Mouse (Mus musculus) stomach, embryonic 15.5 days (tissue): ENCODE data around the gene Pla2g2f. TPM values are rescaled to one million over a fixed set of nuclear protein-coding genes. Genes with fewer than 3 reads are reported as not detected.
A peak's percentile ranks its signal among the peaks of the same experiment; 100 is the strongest.

ENCODE experiments used
- ATAC-seq: fragments of 200-750 bp; cut with Nextera tagmentation; 2 replicates; pipeline ENCODE4 v1.8.0; 2017; ENCODE audit warnings: low read depth, moderate number of reproducible peaks, moderate TSS enrichment; ENCODE audit not compliant: insufficient read depth, low FRiP score
- H3K27ac ChIP-seq: fragments of 300-500 bp; sonication (generic); 2 replicates; pipeline ENCODE4 v1.5.1; 2015; ENCODE audit warnings: mild to moderate bottlenecking, inconsistent platforms
- H3K27me3 ChIP-seq: fragments of 300-500 bp; sonication (generic); replicated peaks from 2 replicates; pipeline ENCODE4 v1.6.1; 2015; ENCODE audit warnings: inconsistent platforms
- H3K36me3 ChIP-seq: fragments of 300-500 bp; sonication (generic); 2 replicates; pipeline ENCODE4 v1.6.1; 2015; ENCODE audit warnings: inconsistent platforms
- H3K4me1 ChIP-seq: fragments of 300-500 bp; sonication (generic); 2 replicates; pipeline ENCODE4 v1.6.1; 2015; ENCODE audit warnings: inconsistent platforms
- H3K4me2 ChIP-seq: fragments of 300-500 bp; sonication (generic); 2 replicates; pipeline ENCODE4 v1.6.1; 2015; ENCODE audit warnings: mild to moderate bottlenecking, inconsistent platforms
- H3K4me3 ChIP-seq: fragments of 300-500 bp; sonication (generic); replicated peaks from 2 replicates; pipeline ENCODE4 v1.5.1; 2015; ENCODE audit warnings: inconsistent platforms
- H3K9ac ChIP-seq: fragments of 300-500 bp; sonication (generic); 2 replicates; pipeline ENCODE4 v1.6.1; 2015; ENCODE audit warnings: inconsistent platforms
- H3K9me3 ChIP-seq: fragments of 300-500 bp; sonication (generic); 2 replicates; pipeline ENCODE4 v1.6.1; 2016; ENCODE audit warnings: inconsistent platforms
- WGBS: fragments of 180-500 bp; shearing (Covaris S2); methylation state at CpG from one replicate; pipeline ENCODE4 v1.1.7; 2015; 5-methylcytosine and 5-hydroxymethylcytosine counted together
- polyA plus RNA-seq: library from polyadenylated mRNA; unstranded; fragments of >200 nt; fragmentation: Nextera tagmentation; extraction: Ambion mirVana; gene quantifications from 2 replicates; pipeline ENCODE4 v1.2.1, GENCODE M21; 2015

The Pla2g2f gene
- polyA plus RNA-seq, 1 experiment from 2014 or later, result 1.3 TPM

DNA sequence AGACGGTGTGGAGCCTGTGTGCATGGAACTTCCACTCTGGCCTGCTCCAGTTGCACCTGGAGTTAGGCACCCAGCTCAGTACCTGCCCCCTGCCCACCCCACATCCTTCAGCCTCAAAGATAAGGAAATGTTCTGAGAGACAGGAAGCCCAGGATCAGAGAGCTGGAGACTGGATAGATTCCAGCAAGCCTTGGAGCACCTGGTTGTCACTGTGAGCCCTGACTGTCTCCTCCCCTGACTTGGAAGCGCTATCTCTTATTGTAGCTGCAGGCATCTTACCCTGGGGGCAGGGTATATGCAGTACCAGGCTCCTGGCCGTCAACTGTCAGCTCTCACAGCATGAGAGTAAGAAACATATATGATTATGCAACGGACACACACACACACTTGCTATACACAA, 2.0 kb downstream of the Pla2g2f start:
- Histone ChIP-seq H3K27ac (no peak overlapping the region), H3K4me1 (no peaks in the 10 kb centered on the region), H3K4me2 (no peak overlapping the region), H3K27me3 (no peaks in the 10 kb centered on the region), H3K4me3 (no peak overlapping the region), H3K9ac (no peak overlapping the region), H3K36me3 (no peaks in the 10 kb centered on the region), H3K9me3 (no peaks in the 10 kb centered on the region)
- WGBS, result 72% methylated on average over 4 of the region's 4 CpGs
- ATAC-seq, result no peak

DNA sequence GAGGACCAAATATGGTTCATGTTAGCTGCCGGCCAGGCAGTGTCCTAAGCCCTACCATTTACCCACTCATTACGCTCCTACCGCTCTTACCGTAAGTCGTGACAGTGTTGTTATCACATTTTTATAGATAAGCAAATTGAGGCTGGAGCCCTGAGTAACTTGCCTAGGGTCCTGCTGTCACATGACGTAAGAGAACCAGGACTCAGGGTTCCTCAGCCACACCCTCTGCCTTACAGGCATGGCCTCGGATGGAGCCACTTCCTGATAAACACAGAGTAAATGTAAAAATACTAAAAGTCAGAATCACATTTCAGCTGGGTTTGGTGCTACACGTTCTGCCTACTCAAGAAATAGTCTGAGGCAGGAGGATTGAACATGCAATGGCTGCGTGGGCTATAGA, 3.0 kb downstream of the Pla2g2f start:
- no peaks in the 10 kb centered on the region for H3K9me3 ChIP-seq
- ATAC-seq, result no peak
- 67% methylated on average over 9 of the region's 9 CpGs for WGBS

DNA sequence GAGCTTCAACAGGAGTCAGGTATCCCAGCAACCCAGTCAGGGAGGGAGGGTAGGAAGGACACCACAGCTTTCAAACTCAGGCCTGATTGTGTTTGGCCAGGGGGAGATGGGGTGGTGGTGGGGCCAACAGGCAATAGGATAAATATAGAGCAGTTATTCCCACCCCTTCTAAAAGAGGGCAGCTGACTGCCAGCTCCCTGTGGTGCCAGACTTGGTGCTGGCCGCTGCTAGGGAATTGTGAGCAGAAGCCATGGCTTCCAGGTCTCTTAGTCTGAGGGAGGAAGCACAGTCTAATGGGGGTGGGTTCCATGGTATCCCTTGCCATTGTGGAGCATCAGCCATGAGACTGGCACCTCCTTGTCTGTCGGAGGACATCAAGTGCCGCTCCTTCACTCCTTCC, 3.8 kb downstream of the Pla2g2f start:
- no peak for ATAC-seq
- H3K4me3 ChIP-seq, result no peak overlapping the region
- no peak overlapping the region for H3K9ac ChIP-seq
- H3K4me1 ChIP-seq, result no peaks in the 10 kb centered on the region
- 89% methylated on average over 3 of the region's 3 CpGs for WGBS
- H3K27me3 ChIP-seq, result no peaks in the 10 kb centered on the region
- no peak overlapping the region for H3K27ac ChIP-seq
- H3K9me3 ChIP-seq, result no peaks in the 10 kb centered on the region
- no peak overlapping the region for H3K4me2 ChIP-seq
- no peaks in the 10 kb centered on the region for H3K36me3 ChIP-seq

More for the DNA sequence above, 3.0 kb downstream of the Pla2g2f start:
- Histone ChIP-seq H3K4me2 (no peak overlapping the region), H3K27me3 (no peaks in the 10 kb centered on the region), H3K4me3 (no peak overlapping the region), H3K4me1 (no peaks in the 10 kb centered on the region), H3K9ac (no peak overlapping the region), H3K36me3 (no peaks in the 10 kb centered on the region), H3K27ac (no peak overlapping the region)

DNA sequence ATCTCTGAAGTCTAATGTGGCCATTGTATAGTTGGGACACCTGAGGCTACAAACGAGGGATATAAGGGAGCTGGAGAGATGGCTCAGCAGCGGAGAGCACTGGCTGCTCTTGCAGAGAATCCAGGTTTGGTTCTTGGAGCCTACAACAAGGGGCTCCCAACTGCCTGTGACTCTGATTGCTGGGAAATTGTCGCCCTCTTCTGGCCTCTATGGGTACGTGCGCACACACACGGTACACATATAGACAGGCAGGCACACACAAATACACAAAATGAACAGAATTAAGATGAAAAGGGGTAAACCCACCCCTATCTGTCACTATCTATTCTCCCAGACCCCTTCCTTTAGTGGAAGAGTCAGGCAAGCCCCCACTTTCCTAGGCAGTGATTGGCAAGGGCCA, 4.8 kb downstream of the Pla2g2f start:
- Histone ChIP-seq H3K9me3 (no peaks in the 10 kb centered on the region), H3K27me3 (no peaks in the 10 kb centered on the region), H3K36me3 (no peaks in the 10 kb centered on the region), H3K4me2 (no peak overlapping the region), H3K9ac (no peak overlapping the region), H3K4me3 (no peak overlapping the region), H3K27ac (no peak overlapping the region), H3K4me1 (no peaks in the 10 kb centered on the region)
- ATAC-seq, result no peak
- WGBS, result 97% methylated on average over 6 of the region's 6 CpGs

DNA sequence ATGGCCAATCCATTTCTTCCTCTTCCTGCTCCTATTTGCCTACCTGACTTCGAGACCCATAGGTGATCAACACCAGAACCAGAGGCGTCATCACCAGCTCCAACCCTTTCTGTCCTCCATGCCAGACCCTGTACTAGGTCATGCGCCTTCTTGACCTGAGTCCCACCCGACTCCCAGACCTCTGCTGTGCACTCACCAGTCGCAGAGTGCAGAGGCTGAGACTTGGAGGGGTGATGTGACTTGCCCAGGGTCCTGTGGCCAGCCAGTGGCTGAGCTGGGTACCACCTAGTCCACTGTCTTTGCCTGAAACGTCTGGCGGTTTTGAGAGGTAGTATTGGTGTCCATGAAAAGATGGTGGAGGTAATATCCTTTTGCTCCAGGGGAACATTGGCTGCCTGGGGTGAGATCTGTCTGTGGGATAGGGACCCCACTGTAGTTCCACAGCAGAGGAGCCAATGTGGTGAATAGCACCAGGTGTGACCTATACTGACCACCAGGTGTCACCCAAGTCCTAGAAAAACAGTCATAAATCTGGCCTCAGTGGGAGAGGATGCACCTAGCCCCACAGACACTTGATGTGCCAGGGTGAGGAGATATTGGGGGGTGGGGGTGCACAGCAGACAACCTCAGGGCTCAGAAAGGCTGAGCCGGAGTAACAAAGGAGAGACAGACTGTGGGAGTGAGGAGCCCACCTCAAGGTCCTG, 8.9 kb downstream of the Pla2g2f start:
- H3K36me3 ChIP-seq, result no peaks in the 10 kb centered on the region
- H3K9ac ChIP-seq, result no peak overlapping the region
- ATAC-seq, result no peak
- H3K4me2 ChIP-seq, result no peak overlapping the region
- WGBS, result 51% methylated on average over 8 of the region's 8 CpGs
- H3K9me3 ChIP-seq, result no peaks in the 10 kb centered on the region
- H3K4me3 ChIP-seq, result no peak overlapping the region
- 0 out of 2 replicates have a peak, but pooled peaks cover 3% of the 10 kb centered on the region for H3K4me1 ChIP-seq
- no peak overlapping the region for H3K27ac ChIP-seq
- no peaks in the 10 kb centered on the region for H3K27me3 ChIP-seq

DNA sequence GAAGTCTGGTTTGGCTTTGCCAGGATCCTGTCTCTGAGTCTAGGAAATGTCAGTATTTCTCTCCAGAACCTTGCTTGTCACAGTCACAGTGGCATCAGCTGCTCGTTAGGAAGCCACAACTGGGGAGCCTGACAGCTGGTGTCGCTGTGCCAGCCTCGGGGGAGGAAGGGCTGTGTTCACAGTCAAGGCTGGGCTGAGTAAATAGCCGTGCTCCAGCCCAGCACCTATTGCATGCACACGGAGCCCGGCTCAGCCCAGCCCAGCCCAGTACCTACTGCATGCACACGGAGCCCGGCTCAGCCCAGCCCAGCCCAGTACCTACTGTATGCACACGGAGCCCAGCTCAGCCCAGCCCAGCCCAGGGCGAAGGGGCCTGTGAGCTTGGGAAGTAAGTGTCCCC, 9.6 kb downstream of the Pla2g2f start:
- 51% methylated on average over 10 of the region's 10 CpGs for WGBS

DNA sequence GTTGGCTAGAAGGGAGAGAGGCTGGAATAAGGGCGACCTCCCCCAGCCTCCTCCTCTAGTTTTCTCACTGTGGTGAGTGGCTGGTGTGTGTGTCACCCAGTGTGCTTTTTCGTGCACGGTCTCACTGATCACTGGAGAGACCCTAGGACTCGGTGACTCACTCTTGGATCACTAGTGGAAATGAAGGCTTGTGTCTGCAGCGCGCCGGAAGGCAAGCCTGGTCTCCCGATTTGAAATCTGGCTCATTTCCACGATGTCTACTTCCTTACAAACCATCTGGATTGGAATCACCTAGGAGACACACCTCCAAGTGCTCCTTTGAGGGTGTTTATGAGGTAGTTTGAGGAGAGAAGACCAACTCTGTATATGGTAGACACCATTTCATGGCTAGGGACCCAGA, 10.6 kb downstream of the Pla2g2f start:
- Histone ChIP-seq H3K27me3 (no peaks in the 10 kb centered on the region), H3K4me2 (no peak overlapping the region), H3K9me3 (no peaks in the 10 kb centered on the region), H3K36me3 (no peaks in the 10 kb centered on the region), H3K4me3 (no peak overlapping the region), H3K27ac (no peak overlapping the region), H3K4me1 (0 out of 2 replicates have a peak, but pooled peaks cover 3% of the 10 kb centered on the region), H3K9ac (no peak overlapping the region)
- WGBS, result 86% methylated on average over 9 of the region's 9 CpGs
- ATAC-seq, result no peak

More for the DNA sequence above, 9.6 kb downstream of the Pla2g2f start:
- no peak overlapping the region for H3K4me3 ChIP-seq
- ATAC-seq, result peak; percentile 61; the same call in 1 of the 2 replicates
- H3K27me3 ChIP-seq, result no peaks in the 10 kb centered on the region
- no peaks in the 10 kb centered on the region for H3K36me3 ChIP-seq
- H3K9ac ChIP-seq, result no peak overlapping the region
- 0 out of 2 replicates have a peak, but pooled peaks cover 3% of the 10 kb centered on the region for H3K4me1 ChIP-seq
- no peak overlapping the region for H3K27ac ChIP-seq
- no peak overlapping the region for H3K4me2 ChIP-seq
- no peaks in the 10 kb centered on the region for H3K9me3 ChIP-seq

DNA sequence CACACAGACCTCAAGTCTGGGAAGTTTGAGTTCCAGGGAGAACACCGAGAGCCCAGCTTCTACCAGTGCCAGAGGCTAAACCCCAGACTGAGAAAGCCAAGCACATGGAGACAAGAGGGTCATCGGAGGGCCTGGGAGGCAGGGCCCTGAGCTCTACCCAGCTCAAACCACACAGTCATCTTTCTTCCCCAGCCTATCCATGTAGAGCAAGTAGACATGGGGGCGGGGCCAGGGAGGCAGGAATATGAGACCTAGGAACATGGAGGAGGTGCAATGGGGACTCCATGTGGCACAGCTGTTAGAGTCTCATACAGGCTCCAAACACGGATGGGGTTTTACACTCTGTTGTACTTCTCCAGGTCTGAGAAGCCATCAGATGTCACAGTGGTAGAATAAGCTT, 11.5 kb downstream of the Pla2g2f start:
- Histone ChIP-seq H3K27ac (no peak overlapping the region), H3K36me3 (no peaks in the 10 kb centered on the region), H3K27me3 (no peaks in the 10 kb centered on the region), H3K4me1 (0 out of 2 replicates have a peak, but pooled peaks cover 3% of the 10 kb centered on the region), H3K4me3 (no peak overlapping the region), H3K9ac (no peak overlapping the region), H3K9me3 (no peaks in the 10 kb centered on the region), H3K4me2 (no peak overlapping the region)
- ATAC-seq, result 0 out of 2 replicates have a peak, but pooled peaks have one; percentile 13
- WGBS, result 44% methylated on average over 4 of the region's 4 CpGs

DNA sequence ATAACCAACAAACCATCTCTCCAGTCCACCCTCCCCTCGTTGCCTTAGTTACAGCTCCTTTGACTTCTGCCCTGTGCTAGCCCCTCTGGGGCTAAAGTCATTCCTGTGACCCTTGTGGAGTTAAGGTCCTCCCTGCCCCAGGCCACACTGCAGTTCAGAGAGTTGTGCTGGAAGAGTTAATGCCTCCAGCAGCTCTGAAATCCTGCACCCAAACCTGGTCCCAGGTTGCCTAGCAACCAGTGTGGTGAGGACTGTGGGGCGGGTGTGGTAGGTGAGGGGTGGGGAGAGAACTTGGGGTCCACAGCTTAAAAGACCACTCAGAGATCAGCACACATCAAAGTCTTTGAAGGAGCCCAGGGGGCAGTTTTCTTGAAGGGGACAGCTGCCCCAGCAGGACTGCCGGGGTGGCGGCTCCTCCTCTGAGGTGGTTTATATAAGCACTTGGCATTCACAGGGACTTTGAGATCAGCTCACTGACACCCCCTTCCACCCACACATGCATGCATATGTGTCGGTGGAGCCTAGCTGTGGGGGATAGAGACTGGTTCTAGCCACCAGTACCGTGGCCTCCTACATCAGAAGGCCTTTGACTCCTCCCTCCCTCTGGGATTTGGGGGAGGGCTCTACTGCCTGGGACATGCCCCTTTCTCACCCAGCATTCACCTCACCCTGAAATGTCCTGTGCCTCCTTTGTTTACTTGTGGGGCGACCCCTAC, 18.1 kb downstream of the Pla2g2f start:
- Histone ChIP-seq H3K4me3 (no peak overlapping the region), H3K4me1 (peaks cover 22% of the 10 kb centered on the region), H3K36me3 (no peaks in the 10 kb centered on the region), H3K4me2 (no peak overlapping the region), H3K27me3 (no peaks in the 10 kb centered on the region), H3K27ac (no peak overlapping the region), H3K9ac (no peak overlapping the region), H3K9me3 (no peaks in the 10 kb centered on the region)
- ATAC-seq, result no peak
- WGBS, result 19% methylated on average over 7 of the region's 7 CpGs

DNA sequence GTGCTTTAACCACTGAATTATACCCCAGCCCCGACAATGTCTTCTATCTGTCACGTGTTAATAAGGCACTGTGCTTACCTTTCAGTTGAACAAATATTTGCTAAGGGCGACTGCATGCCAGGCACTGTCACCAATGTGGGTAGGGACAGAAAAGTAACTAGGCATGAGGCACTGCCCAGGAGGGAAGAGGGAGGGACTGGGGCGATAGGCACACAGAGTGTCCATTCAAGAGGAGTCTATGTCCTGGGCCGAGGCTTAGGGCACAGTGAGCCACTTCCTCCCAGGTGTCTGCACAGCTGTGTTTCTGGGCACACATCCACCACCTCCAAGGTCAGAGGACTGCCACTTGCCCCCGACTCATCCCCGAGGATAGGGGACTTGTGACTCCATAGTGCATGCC, 20.4 kb downstream of the Pla2g2f start, which contains the start of gene Ubxn10:
Ubxn10 (minus strand) TSS at position 137 of the 400 bp plus-strand sequence.
- no peak within 1 kb of the TSS for H3K9ac ChIP-seq
- no peak within 1 kb of the TSS for H3K4me2 ChIP-seq
- ATAC-seq, result peak; percentile 77
- H3K4me3 ChIP-seq, result no peak within 1 kb of the TSS
- H3K27me3 ChIP-seq, result no peaks in the 10 kb centered on the region
- WGBS, result 40% methylated on average over 7 of the region's 7 CpGs
- peak within 1 kb of the TSS; percentile 77 for H3K27ac ChIP-seq
- H3K9me3 ChIP-seq, result no peaks in the 10 kb centered on the region
- H3K36me3 ChIP-seq, result no peaks in the 10 kb centered on the region
- peaks cover 22% of the 10 kb centered on the region for H3K4me1 ChIP-seq

DNA sequence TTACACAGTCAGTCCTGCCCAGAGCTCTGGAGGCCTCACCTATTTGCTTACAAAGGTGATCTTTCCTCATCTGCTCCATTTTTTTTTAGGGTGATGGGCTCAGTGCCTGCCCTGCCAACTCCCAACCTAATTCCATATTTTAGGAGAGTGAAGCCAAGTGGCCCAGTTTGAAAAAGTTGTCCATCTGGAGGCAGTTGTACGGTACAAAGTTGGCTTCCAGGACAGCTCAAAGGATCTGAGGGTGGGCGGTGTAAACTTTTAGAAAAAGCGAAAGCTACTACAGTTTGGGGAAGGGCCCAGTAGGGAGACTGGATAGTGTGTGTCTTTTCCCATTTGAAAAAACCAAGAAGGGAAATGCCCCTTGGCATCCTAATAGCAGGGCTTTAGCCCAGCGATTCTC, 22.6 kb downstream of the Pla2g2f start:
- no peak overlapping the region for H3K27ac ChIP-seq

DNA sequence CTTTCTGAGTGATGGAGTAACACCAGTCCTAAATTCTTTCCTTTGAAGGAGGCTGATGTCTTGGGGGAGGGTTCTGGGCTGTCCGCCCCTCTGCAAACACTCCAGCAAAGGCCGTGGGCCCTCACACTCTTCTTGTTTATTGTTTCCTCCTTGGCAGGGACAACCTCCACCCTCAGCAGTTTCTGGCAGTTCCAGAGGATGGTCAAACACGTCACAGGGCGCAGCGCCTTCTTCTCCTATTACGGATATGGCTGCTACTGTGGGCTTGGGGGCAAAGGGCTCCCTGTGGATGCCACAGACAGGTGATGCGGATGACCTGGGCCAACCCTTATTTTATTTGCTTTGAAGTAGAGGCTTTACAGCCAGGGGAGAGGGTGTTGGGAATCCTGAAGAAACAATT, 23.3 kb downstream of the Pla2g2f start:
- H3K9me3 ChIP-seq, result no peaks in the 10 kb centered on the region

More for the DNA sequence above, 22.6 kb downstream of the Pla2g2f start:
- Histone ChIP-seq H3K4me1 (peaks cover 22% of the 10 kb centered on the region), H3K9ac (no peak overlapping the region), H3K27me3 (no peaks in the 10 kb centered on the region), H3K9me3 (no peaks in the 10 kb centered on the region), H3K36me3 (no peaks in the 10 kb centered on the region), H3K4me3 (no peak overlapping the region), H3K4me2 (no peak overlapping the region)
- 89% methylated on average over 4 of the region's 4 CpGs for WGBS
- ATAC-seq, result no peak

More for the DNA sequence above, 23.3 kb downstream of the Pla2g2f start:
- WGBS, result 57% methylated on average over 7 of the region's 7 CpGs
- Histone ChIP-seq H3K4me1 (peaks cover 17% of the 10 kb centered on the region), H3K4me2 (no peak overlapping the region), H3K36me3 (no peaks in the 10 kb centered on the region), H3K27me3 (no peaks in the 10 kb centered on the region), H3K9ac (no peak overlapping the region), H3K27ac (no peak overlapping the region), H3K4me3 (no peak overlapping the region)
- no peak for ATAC-seq
